Mouse (Mus musculus) liver, adult 2 months (tissue): Measurements from ENCODE around the gene Rsu1. TPM values are rescaled to one million over a fixed set of nuclear protein-coding genes. Genes with fewer than 3 reads are reported as not detected.
A peak's percentile ranks its signal among the peaks of the same experiment; 100 is the strongest.

Experiments used
- DNase-seq: peaks from one replicate; pipeline ENCODE4 v3.0.0-alpha.2; 2011; ENCODE audit warnings: low read depth, low spot score; ENCODE audit errors: extremely low read depth
- H3K27ac ChIP-seq: fragments of 200-500 bp; replicated peaks from 2 replicates; pipeline ENCODE4 v1.5.1; 2012; ENCODE audit warnings: low read depth, mild to moderate bottlenecking, control low read depth, inconsistent platforms, low read length; ENCODE audit not compliant: insufficient read depth
- H3K27me3 ChIP-seq: fragments of 200-500 bp; 2 replicates; pipeline ENCODE4 v1.6.1; 2012; ENCODE audit warnings: mild to moderate bottlenecking, moderate library complexity, low read length, inconsistent platforms; ENCODE audit not compliant: control insufficient read depth, insufficient read depth
- H3K36me3 ChIP-seq: fragments of 200-500 bp; 2 replicates; pipeline ENCODE4 v1.6.1; 2012; ENCODE audit warnings: low read length, inconsistent platforms; ENCODE audit not compliant: control insufficient read depth, insufficient read depth
- H3K4me1 ChIP-seq: fragments of 200-500 bp; 2 replicates; pipeline ENCODE4 v1.6.1; 2011; ENCODE audit warnings: low read length; ENCODE audit not compliant: control insufficient read depth, insufficient read depth
- H3K4me3 ChIP-seq: fragments of 200-500 bp; 2 replicates; pipeline ENCODE4 v1.5.1; 2011; ENCODE audit warnings: low read depth, mild to moderate bottlenecking, control low read depth, low read length, moderate library complexity; ENCODE audit not compliant: insufficient read depth
- H3K79me2 ChIP-seq: fragments of 200-500 bp; 2 replicates; pipeline ENCODE4 v1.6.1; 2012; ENCODE audit warnings: inconsistent platforms, mild to moderate bottlenecking, low read length, moderate library complexity; ENCODE audit not compliant: control insufficient read depth, insufficient read depth
- H3K9ac ChIP-seq: fragments of 200-500 bp; 2 replicates; pipeline ENCODE4 v1.6.1; 2012; ENCODE audit warnings: low read depth, mild to moderate bottlenecking, control low read depth, inconsistent platforms, low read length
- CTCF ChIP-seq: fragments of 200-500 bp; IDR thresholded peaks from 2 replicates; pipeline ENCODE4 v1.5.1; 2011; ENCODE audit warnings: low read depth, low read length, control low read depth
- POLR2A ChIP-seq: fragments of 200-500 bp; IDR thresholded peaks from 2 replicates; pipeline ENCODE4 v1.6.1; 2011; ENCODE audit warnings: low read length, control low read depth; ENCODE audit not compliant: insufficient read depth; ENCODE audit errors: extremely low read depth
- WGBS: fragments of 180-500 bp; shearing (Covaris S2); methylation state at CpG from one replicate; pipeline ENCODE4 v1.1.7; 2018; 5-methylcytosine and 5-hydroxymethylcytosine counted together
- polyA plus RNA-seq: library from polyadenylated mRNA; depleted of rRNA; stranded (reverse); fragments of >200 nt; gene quantifications from 2 replicates; pipeline ENCODE4 v1.2.3, GENCODE M21; 2012; rRNA removed
- total RNA-seq: library from RNA; depleted of rRNA; stranded (reverse); fragments of >200 nt; gene quantifications from 2 replicates; pipeline ENCODE4 v1.2.3, GENCODE M21; 2014; rRNA removed

Gene Rsu1
- total RNA-seq (31.5 and 34.9 TPM in 2 replicates), polyA plus RNA-seq (17.9 and 26.8 TPM in 2 replicates)

GRCm38 (mm10) chr2:13271165-13271957 is at the start of gene Rsu1:
Gene Rsu1, minus strand, starts transcription at chr2:13271415.
- peak; percentile 99 for DNase-seq
- Histone ChIP-seq H3K4me3 (peak within 1 kb of the TSS; percentile 76), H3K9ac (peak within 1 kb of the TSS; percentile 77), H3K4me1 (peaks cover 6% of the 10 kb centered on the region; the same call in 1 of the 2 replicates), H3K36me3 (no peaks in the 10 kb centered on the region), H3K79me2 (no peaks in the 10 kb centered on the region; the same call in 1 of the 2 replicates), H3K27me3 (no peaks in the 10 kb centered on the region), H3K27ac (peak within 1 kb of the TSS; percentile 42)
- under 1% methylated on average over 37 of the region's 37 CpGs for WGBS
- TF ChIP-seq CTCF (no peak), POLR2A (peak; percentile 57; the same call in 1 of the 2 replicates)

GRCm38 (mm10) chr2:13303376-13303775 is 32.2 kb upstream of the Rsu1 start:
- no peaks in the 10 kb centered on the region for H3K36me3 ChIP-seq
- H3K4me3 ChIP-seq: no peak overlapping the region
- no peak for DNase-seq
- no peaks in the 10 kb centered on the region for H3K79me2 ChIP-seq
- no peaks in the 10 kb centered on the region for H3K27me3 ChIP-seq
- no peaks in the 10 kb centered on the region for H3K4me1 ChIP-seq
- WGBS: 84% methylated on average over 3 of the region's 3 CpGs
- no peak overlapping the region for H3K9ac ChIP-seq
- TF ChIP-seq CTCF (no peak), POLR2A (no peak)
- H3K27ac ChIP-seq: no peak overlapping the region

- H3K9ac ChIP-seq: no peak overlapping the region
- 22% methylated on average over 3 of the region's 3 CpGs for WGBS
- no peak for DNase-seq
- no peak overlapping the region for H3K4me3 ChIP-seq
- H3K27me3 ChIP-seq: no peaks in the 10 kb centered on the region
- TF ChIP-seq CTCF: no peak
- no peak for TF ChIP-seq POLR2A
- no peaks in the 10 kb centered on the region for H3K36me3 ChIP-seq
- H3K4me1 ChIP-seq: no peaks in the 10 kb centered on the region
- no peak overlapping the region for H3K27ac ChIP-seq
- H3K79me2 ChIP-seq: no peaks in the 10 kb centered on the region
Measured at GRCm38 (mm10) chr2:13299031-13299430, 27.8 kb upstream of the Rsu1 start.

- Histone ChIP-seq H3K9ac (no peak overlapping the region), H3K79me2 (no peaks in the 10 kb centered on the region)
- 55% methylated on average over 5 of the region's 5 CpGs for WGBS
Measured at GRCm38 (mm10) chr2:13297733-13298132, 26.5 kb upstream of the Rsu1 start.

GRCm38 (mm10) chr2:13290661-13291060 is 19.4 kb upstream of the Rsu1 start:
- no peak overlapping the region for H3K9ac ChIP-seq
- peak; percentile 27; the same call in 1 of the 2 replicates for TF ChIP-seq CTCF
- no peak for TF ChIP-seq POLR2A
- DNase-seq: peak; percentile 53
- WGBS: 0% methylated on average over 1 of the region's 1 CpGs
- H3K27ac ChIP-seq: no peak overlapping the region
- no peak overlapping the region for H3K4me3 ChIP-seq
- no peaks in the 10 kb centered on the region for H3K79me2 ChIP-seq
- H3K36me3 ChIP-seq: no peaks in the 10 kb centered on the region
- H3K27me3 ChIP-seq: no peaks in the 10 kb centered on the region
- no peaks in the 10 kb centered on the region for H3K4me1 ChIP-seq

More at GRCm38 (mm10) chr2:13297733-13298132, 26.5 kb upstream of the Rsu1 start:
- no peaks in the 10 kb centered on the region for H3K27me3 ChIP-seq
- H3K36me3 ChIP-seq: no peaks in the 10 kb centered on the region
- no peaks in the 10 kb centered on the region for H3K4me1 ChIP-seq
- H3K27ac ChIP-seq: no peak overlapping the region
- TF ChIP-seq POLR2A: no peak
- no peak for TF ChIP-seq CTCF
- DNase-seq: no peak
- no peak overlapping the region for H3K4me3 ChIP-seq

GRCm38 (mm10) chr2:13290070-13290469 is 18.9 kb upstream of the Rsu1 start:
- no peak for DNase-seq
- H3K79me2 ChIP-seq: no peaks in the 10 kb centered on the region
- H3K4me3 ChIP-seq: no peak overlapping the region
- H3K27ac ChIP-seq: no peak overlapping the region
- no peaks in the 10 kb centered on the region for H3K36me3 ChIP-seq
- H3K4me1 ChIP-seq: no peaks in the 10 kb centered on the region
- no peaks in the 10 kb centered on the region for H3K27me3 ChIP-seq
- 50% methylated on average over 3 of the region's 3 CpGs for WGBS
- H3K9ac ChIP-seq: no peak overlapping the region
- TF ChIP-seq POLR2A (no peak), CTCF (no peak)
